Mouse (Mus musculus): ENCODE data around the gene Klhl3.
A peak's percentile ranks its signal among the peaks of the same experiment; 100 is the strongest.

Gene Klhl3

DNA sequence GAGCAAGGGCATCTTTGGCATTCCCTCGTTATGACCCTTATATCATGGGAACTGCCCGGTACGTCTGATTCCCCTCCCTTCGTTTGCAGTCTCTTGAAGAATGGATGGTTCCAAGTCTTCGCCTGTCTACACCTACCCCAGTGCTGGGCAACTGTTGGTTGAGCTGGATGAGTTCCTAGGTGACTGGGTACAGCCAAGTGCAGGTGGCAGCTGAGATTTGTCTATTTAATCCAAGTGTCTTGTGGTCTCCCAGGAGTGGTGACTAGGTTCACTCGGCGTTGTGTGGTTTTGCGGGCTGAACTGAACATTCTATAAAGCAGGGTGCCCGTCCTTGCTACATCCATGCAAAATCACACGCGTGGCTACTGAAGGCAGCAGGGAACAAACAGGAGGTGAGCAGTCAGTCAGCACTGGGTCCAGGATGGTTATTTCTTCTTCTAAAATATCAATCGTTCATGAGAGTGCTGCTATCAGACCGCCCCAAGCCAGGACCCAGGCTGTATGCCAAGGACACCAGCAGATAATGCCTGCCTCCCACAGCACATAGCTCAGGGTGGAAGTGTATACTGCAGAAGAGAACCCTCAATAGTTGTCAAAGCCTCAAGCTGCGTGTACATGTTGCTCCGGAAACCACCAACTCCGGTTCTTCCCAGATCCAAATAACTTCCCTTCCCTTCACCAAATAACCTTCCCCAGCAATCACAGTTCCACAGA is 87.5 kb downstream of the Klhl3 start:
- DNase-seq (ENCODE audit: low read depth, low spot score), result no peak

DNA sequence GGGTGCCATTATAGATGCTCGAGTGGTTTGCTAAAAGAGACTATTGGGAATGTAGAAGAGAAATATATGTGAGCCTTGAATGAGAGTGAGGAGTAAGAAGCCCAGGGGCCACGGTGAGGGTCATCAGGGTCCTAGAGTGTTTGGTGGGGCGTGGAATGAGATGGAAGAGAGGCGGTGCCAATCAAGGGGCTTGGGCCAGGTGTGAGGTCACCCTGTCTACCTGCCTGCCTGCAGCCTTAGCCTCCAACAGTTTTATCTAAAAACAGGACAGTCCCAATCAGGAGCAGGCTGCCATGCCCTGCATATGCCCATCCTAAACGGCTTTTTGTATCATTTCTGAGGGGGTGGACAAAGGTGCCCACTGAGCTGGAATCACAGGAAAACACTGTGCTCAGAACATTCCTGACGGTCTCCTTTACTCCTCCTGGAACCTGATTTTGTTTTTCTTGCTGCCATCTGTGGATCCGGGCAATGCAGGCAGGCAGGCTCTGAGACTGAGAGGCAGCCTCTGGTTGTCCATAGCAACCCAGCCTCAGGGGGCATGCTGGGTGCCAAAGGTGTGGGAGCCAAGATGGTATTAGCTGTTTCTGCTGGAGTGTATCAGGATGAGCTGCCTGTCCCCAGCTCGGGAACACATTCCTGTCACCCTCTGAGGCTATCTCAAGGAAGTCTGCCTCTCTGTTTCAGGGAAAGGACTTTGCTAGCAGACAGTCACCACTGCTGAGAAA is 89.5 kb downstream of the Klhl3 start:
- DNase-seq (ENCODE audit: low read depth, low spot score), result no peak

DNA sequence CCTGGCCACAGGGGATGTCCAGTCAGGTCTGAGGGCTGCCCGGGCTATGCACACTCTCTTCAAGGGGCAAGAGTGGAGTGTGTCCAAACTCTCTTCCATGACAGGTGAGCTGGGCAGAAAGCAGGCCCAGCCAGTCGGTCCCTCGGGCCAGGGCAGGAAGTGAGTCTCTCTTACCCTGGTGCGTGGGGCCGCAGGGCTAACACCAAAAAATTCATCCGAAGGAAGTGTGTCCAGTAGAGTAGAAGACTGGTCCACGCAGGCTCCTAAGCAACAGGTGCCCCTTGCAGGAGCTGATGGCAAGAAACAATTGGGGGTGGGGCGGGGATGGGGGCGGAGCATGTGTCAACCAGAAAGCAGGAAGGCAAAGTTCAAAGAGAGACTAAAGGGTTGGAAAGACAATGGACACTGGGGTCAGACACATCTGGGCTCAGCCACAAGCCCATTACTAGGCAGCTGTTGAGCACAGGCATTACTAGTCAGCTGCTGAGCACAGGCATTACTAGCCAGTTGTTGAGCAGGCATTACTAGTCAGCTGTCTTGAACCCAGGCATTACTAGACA is 90.3 kb downstream of the Klhl3 start:
- no peak for DNase-seq (ENCODE audit: low read depth, low spot score)

DNA sequence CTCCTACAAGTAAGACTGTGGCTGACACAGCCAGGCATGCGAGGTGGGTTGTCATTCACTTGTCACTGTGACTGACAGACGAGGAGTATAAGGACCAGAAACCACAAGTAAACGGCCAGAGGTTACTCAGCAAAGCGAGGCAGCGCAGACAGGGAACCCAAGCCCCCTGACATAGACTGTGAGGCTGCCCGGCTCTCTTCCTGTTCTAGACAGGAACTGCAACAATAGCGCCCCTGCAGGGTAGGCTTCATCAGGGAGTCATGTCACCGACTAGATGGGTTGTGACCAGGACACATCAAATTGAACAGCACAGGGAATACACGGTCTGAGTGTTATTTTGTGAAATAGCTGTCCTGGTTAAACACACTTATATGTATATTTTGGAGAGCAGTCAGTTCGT is 93.0 kb downstream of the Klhl3 start:
- no peak for DNase-seq (ENCODE audit: low read depth, low spot score)

DNA sequence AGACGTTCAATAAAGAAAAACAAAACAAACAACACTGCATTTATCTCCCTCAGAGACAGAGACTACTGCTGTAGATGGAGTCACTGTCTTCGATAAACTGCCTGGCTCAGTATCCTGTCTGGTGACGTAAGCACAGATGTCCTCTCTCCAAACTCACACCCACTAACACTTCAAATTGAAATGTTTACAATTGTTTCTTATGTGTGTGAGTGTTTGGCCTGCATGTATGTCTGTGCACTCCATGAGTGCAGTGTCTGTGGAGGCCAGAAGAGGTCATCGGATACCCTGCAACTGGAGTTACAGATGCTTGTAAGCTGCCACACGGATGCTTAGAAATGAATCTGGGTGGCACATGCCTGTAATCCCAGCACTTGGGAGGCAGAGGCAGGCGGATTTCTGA is 96.1 kb downstream of the Klhl3 start:
- no peak for DNase-seq (ENCODE audit: low read depth, low spot score)

DNA sequence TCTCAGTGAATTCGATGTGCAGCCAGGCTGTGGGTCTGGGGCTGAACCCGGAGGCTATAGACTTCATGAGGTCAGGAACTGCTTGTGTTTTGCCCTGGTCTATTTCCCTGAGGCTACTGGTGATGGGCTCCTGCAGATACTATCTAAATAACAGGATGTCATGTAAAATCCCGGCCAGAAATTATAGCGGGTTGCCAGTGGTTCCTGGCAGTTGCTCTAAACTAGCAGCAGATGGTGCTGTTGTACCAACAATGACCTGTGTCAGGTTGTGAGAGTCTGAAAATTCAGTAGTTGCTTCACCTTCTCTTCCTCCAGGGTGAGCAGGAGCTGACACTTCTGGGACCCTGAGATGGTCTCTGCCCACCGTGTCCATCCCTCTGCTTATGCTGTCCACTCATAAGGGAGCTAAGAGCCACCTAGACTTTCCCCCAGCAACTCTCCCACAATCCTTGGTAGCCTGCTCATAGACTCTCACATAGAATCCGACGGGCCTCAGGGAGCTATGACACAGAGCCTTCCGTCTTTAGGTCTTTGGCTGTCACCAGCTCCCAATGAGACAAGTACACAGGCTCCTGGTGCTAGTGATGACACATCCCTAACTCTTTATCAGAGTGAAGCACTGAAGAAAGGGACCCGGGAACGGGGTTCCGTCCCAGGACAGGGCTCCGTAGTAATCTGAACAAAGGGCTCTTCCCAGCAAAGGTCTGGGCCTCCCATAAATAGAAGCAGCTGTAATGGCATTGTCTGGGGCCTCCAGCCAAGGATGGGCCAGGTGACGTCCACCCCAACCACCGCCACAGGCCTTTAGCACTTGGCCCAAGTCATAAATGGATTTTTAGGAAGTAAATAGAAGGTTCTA is 101.1 kb downstream of the Klhl3 start:
- peak; percentile 34 for DNase-seq (ENCODE audit: low read depth, low spot score)

DNA sequence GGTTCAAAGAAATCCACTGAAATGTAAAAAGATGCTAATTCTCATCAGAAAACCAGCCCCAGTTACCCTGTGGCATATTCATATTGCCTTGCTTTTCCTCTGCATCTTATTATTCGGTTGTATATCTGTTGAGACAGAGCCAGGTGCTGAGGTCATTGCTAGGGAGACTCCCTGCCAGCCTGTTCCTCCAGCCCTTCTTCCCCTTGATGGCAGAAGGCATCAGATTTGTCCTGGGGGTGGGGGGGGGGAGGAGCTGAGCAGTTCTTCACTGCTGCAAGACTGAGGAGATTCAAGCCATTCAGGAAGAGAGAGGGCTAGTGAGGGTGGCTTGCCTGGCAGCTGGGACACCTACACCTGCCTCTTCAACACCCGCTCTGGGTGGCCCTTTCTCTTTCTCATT is 101.9 kb downstream of the Klhl3 start:
- DNase-seq (ENCODE audit: low read depth, low spot score), result no peak

DNA sequence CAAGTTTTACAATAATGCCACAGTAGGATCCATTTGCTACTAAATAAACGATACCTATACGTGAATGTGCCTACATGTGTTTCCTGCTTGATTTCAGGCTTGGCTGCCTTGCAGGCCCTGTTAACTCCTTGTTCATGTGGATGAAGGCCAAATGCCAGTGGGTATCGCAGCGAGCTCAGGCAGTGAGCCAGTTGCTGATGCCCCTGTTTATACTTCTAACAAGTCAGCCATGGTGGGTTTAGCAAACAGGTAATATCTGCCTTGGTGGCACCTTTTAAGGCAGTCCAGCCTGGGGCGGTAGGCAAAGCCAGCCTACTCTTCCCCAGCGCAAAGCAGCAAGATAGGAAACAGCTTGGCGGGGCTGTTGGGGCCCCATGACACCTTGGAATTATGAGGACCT is 103.0 kb downstream of the Klhl3 start:
- DNase-seq (ENCODE audit: low read depth, low spot score), result no peak

DNA sequence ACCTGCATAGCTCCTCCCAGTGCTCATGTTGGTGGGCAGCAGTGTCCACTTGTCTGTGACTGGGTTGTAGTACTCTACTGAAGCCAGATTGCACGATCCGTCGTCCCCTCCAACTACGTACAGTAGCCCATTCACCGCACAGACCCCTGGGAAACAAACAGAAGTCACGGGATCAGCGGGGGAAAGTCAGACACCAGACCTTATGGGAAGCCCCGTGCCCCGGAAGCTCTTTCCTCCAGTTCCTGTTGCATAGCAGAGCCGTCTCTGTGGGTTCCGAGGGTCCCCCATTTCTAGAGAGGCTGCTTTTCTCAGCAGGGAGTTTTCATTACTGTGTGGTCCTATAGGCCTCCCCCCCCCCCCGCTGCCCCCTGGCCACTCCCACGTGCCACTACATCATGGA is 104.1 kb downstream of the Klhl3 start:
- DNase-seq (ENCODE audit: low read depth, low spot score), result no peak

DNA sequence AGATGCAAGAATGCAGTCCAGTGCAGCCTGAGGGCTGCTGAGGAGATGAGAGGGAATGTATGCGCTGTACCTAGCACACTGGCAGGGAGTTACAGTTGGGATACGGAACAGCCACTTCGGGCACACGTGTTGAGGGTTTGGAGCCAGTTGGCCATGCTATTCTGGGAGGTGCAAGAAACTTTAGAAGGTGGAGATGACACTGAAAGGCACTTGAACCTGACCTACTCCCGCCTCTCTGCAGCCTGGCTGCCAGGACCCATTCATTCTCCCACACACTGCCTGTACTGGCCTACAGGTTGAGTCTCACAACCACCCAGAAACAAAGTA is 105.4 kb downstream of the Klhl3 start:
- peak; percentile 75 for DNase-seq (ENCODE audit: low read depth, low spot score)

DNA sequence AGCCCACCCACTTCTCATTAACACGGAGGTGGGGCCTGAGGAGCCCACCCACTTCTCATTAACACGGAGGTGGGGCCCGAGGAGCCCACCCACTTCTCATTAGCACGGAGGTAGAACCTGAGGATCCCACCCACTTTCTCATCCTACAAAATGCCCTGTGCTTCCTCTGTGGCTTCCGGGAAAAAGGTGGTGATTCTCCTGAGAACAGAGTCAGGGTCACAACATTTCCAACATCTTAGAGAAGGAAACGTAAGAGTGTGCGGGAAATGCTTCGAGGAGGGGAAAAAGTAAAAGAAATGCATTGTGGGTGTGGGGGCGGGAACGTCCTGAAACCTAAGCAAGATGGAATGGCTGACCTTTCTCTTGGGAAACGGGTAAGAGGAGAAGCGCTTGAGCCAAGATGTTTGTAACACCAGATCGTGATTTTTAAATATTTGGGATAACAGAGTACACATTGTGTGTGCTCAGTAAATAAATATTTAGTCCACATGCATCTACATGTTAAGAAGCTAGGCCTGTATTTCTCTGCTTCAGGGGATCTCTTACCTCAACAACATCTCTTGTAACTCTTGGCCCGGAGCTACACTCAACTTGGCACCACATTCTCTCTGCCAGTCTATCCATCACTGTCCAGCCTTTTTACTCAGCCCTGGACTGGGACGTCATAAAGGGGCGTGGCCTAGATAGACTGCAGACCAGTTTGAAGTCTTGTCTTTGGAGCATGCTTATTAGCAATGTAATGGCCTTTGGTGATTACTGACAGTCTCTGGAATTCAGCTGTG is 105.9 kb downstream of the Klhl3 start:
- DNase-seq (ENCODE audit: low read depth, low spot score), result no peak

DNA sequence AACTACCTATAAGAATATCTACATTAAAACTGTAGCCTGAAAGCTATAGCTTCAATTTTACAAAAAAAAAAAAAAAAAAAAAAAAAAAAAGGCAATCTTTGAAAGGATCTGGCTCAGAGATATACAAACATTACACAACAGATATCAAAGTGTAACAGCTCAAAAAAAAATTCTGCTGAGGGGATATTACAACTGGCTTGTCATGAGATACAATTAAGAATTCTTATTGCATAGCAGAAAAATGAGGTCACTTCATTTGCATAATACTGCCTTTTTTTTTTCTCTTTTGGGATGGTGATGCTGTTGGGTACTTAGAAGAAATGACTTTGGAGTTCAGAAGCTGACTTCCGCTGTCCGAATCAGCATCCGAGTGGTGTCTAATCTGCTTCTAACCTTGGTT is 111.6 kb downstream of the Klhl3 start:
- DNase-seq (ENCODE audit: low read depth, low spot score), result no peak

DNA sequence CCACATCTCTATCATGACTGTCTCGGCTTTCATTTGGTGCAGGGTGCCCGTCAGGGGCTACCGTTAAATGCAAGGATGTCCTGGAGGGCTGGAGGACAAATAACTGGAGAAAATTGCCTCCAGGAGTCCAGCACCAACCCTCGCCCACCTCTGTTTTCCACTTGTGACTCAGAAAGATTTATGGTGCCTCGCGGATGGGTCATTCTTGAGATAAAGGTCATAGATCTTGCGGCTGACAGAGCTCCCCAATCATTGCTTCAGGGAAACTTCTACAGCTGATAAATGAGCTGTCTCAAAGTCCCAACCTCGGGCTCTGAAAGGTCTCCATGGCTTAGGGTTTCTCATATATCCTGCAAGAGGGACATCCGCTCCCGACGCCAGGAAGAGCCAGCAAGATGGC is 116.9 kb downstream of the Klhl3 start:
- no peak for DNase-seq (ENCODE audit: low read depth, low spot score)

DNA sequence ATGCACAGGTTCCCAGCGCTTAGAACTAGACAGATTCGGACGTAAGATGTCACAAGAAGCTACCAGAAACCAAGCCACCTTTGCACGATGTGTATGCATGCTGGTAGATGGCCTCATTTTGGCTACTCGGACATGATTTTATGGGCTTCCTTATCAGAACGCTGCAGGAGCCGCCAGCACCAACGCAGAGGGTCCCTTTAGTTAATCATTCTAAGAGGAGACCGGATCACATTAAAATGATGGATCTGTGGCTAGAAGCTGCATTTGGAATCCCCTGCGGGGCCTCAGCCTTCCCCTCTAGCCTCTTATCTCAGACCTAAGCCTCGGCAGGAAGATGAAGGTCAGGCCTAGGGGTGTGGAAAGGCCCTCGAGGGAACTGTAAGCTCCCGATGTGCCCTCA is 117.5 kb downstream of the Klhl3 start:
- no peak for DNase-seq (ENCODE audit: low read depth, low spot score)

DNA sequence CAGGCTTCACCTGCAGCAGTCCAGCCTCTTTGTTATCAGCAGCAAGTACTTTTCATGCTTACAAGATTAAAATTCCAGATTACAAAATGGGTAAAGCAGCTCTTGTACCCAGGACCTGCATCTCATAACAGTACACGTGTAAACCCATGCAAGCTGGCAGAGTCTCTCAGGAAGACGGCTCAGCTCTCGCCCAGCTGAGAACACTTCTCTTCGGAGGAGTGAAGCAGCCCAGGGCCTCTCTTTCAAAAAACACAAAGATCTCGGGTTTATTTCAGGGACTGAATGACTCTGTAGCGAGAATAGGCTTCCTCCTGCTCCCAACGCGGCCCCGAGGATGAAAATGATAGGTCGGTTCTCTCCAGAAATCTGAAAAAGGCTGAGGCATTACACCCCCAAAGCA is 128.8 kb downstream of the Klhl3 start:
- DNase-seq (ENCODE audit: low read depth, low spot score), result no peak

DNA sequence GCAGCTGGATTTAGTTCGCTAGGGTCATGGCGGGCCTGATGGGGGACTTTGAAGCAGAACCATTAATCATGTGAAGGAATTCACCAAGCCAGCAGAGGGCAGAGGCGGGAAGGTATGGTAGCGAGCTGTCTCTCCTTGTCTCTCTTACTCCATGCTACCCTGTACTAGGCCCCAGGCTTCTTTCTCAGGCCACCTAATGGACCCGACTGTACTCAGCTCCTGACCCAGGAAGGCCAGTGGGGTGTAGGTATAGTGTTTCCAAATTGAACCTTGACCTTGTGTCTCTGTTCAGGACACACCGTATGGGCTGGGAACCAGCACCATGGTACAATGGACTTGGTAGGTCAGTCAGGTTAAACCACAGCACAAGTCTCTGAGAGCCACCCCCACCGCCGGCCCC is 129.2 kb downstream of the Klhl3 start:
- DNase-seq (ENCODE audit: low read depth, low spot score), result no peak

DNA sequence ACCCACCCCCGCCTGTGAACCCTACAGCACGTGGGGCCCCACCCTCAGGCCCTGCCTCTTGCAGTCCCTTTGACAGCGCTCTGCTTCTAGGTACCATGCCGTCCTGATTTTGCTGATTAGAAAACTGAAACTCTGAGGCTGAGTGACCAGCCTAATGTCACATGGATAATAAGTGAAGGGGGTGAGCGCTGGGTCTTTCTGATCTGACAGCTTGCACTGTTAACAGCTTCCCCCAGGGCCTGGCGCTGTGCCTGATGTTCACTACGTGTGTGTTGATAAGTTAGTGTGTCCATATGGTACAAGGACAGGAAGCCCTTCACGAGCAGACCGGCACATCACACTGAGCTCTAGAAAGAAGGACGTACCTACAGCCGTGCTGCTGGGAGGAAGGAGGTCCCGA is 130.1 kb downstream of the Klhl3 start:
- no peak for DNase-seq (ENCODE audit: low read depth, low spot score)

DNA sequence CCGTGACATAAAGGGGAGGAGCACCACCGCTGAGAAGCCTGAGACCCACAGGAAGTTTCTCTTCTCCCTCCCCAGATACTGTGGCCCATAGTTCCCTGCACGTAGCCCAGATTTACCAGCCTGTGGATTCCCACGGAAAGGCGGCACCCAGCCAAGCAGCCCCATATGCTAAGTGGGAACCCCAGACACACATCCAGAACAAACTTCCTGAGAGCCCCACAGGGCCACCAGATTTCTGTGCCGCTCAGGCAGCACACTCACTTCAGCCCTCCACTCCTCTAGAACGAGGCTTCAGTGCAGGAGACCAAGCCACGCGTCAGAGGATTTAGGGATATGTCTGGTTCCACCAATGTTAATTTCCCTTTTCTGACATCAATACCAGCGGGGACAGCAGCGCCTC is 130.5 kb downstream of the Klhl3 start:
- no peak for DNase-seq (ENCODE audit: low read depth, low spot score)

DNA sequence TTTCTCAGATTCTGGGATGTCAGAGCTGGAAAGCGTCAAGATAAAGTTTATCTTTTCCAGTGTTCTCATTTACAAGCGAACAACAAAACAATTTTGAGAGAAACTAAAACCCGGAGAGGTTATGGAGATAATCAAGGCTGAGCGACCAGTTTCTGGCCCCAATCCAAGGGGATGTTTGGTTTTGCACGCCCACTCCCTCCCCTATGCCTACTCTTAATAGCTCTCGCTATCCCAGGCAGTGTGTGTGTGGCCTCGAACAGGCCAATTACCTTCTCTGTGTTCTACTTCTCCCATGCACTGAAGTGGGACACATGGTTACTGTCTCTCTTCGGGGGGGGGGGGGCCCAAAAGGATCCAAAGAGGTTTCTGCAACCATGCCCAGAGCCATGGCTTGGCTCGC is 132.7 kb downstream of the Klhl3 start:
- DNase-seq (ENCODE audit: low read depth, low spot score), result no peak

DNA sequence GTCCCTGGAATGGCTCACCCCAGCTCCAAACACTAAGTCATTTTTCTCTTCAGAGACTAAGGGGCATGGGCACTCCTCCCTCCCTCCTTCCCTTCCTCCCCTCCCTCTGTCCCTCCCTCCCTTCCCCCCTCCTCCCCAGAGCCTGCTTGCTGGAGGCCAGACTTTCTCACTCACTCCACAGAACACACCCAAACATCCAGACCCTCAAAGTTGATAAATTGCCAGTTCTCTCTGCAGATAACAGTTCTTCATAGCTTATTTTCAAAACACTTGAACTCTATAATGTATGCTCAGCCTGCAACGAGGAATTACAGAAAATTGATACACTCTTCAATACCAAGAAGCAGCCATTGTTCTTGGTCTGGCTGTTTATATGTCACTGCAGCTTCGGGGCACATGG is 133.3 kb downstream of the Klhl3 start:
- DNase-seq (ENCODE audit: low read depth, low spot score), result no peak

DNA sequence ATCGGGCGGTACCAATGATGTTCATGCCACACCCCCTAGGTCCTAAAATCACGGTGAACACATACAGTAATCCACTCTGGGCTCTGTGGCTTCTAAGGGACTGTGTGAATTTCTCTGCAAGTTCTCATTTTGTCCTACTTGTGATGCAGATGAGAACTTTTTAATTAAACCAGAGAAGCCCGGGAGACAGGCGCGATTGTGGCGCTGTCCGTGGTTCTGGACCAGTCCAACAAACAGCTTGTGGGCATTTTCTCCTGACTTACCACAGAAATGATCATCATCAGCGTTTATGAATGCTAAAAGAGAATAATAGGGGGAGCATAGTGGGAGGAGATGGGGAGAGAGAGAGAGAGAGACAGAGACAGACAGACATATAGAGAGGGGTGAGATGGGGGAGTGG is 134.5 kb downstream of the Klhl3 start:
- no peak for DNase-seq (ENCODE audit: low read depth, low spot score)

DNA sequence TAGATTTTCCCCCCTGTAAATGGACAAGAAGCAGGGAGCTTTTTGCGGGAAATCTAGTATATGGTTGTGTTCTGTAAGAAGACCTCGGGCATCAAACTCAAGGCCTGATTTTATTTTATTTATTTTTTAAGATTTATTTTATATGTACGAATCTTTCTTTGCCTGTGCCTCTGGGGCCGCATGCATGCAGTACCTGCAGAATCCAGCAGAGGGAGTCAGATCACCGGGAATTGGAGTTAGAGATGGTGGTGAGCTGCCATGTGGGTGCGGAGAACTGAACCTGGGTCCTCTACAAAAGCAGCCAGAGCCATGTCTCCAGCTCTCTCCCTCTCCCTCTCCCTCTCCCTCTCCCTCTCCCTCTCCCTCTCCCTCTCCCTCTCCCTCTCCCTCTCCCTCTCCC is 135.7 kb downstream of the Klhl3 start:
- DNase-seq (ENCODE audit: low read depth, low spot score), result no peak
